In genomic region chr3:130147827-130148226, GRCm38 (mm10) we compare ENCODE assay signal across 17 mouse cellular contexts. TPM values are rescaled to one million over a fixed set of nuclear protein-coding genes. Genes with fewer than 3 reads are reported as not detected.
"Had no signal": no experiment of that assay in that cellular context is flagged by ENCODE, and none has a peak within 500 bp of the region (broad histone marks: within the 10 kb centered on the region; RNA-seq: fewer than 3 reads in every experiment).

No protein-coding gene starts in this region.

- H3K4me2 ChIP-seq: limb, embryonic 12.5 days; liver, embryonic 11.5 days; liver, embryonic 15.5 days; midbrain, embryonic 12.5 days; neural tube, embryonic 13.5 days; stomach, embryonic 15.5 days had no signal

- H3K9ac ChIP-seq: limb, embryonic 12.5 days; liver, embryonic 15.5 days; midbrain, embryonic 12.5 days; neural tube, embryonic 13.5 days; stomach, embryonic 15.5 days had no signal

- H3K27me3 ChIP-seq: liver, embryonic 15.5 days; midbrain, embryonic 12.5 days; neural tube, embryonic 13.5 days; stomach, embryonic 15.5 days had no signal

- H3K4me3 ChIP-seq: left cerebral cortex, adult 2 months; limb, embryonic 12.5 days; liver, embryonic 15.5 days; midbrain, embryonic 12.5 days; neural tube, embryonic 13.5 days; stomach, embryonic 15.5 days had no signal

- ATAC-seq: lung, postnatal 0 days had no signal

- H3K9me3 ChIP-seq: liver, embryonic 15.5 days; midbrain, embryonic 12.5 days; neural tube, embryonic 13.5 days; stomach, embryonic 15.5 days had no signal

- H3K36me3 ChIP-seq: limb, embryonic 12.5 days; liver, embryonic 15.5 days; midbrain, embryonic 12.5 days; neural tube, embryonic 13.5 days; stomach, embryonic 15.5 days had no signal

- H3K4me1 ChIP-seq: liver, embryonic 15.5 days; stomach, embryonic 15.5 days had no signal

- DNase-seq: kidney, adult 18-20 months; kidney, postnatal 25 days; lung, adult 2 months; lung, postnatal 36 days; retina, postnatal 1 day; right cerebral cortex, postnatal 4 days; spleen, adult 18-20 months; thymus, adult 2 months; thymus, postnatal 25 days had no signal

- H3K27ac ChIP-seq: left cerebral cortex, adult 2 months; limb, embryonic 12.5 days; liver, embryonic 15.5 days; midbrain, embryonic 12.5 days; neural tube, embryonic 13.5 days; stomach, embryonic 15.5 days had no signal

RNA-seq across cellular contexts. Expression of gene Col25a1, which starts 16.5 kb away (rescaled TPM):
- polyA plus RNA-seq: thymus, adult 2 months had no signal
